ENCODE assay signal across 20 mouse cellular contexts in genomic region chr4:137453234-137453767, GRCm38 (mm10). TPM values are rescaled to one million over a fixed set of nuclear protein-coding genes. Genes with fewer than 3 reads are reported as not detected.
"Had no signal": no experiment of that assay in that cellular context is flagged by ENCODE, and none has a peak within 500 bp of the region (broad histone marks: within the 10 kb centered on the region; RNA-seq: fewer than 3 reads in every experiment).

Gene 1700013G24Rik, plus strand, starts transcription at chr4:137453284.

- H3K36me3 ChIP-seq: limb, embryonic 13.5 days; liver, embryonic 12.5 days had no signal

- H3K27ac ChIP-seq: layer of hippocampus, adult 2 months; limb, embryonic 13.5 days; liver, embryonic 12.5 days had no signal

- H3K4me3 ChIP-seq: layer of hippocampus, adult 2 months; limb, embryonic 13.5 days; liver, embryonic 12.5 days had no signal

- H3K9ac ChIP-seq: limb, embryonic 13.5 days; liver, embryonic 12.5 days; lung, embryonic 14.5 days had no signal

- H3K27me3 ChIP-seq: limb, embryonic 13.5 days; liver, embryonic 12.5 days had no signal

- DNase-seq: kidney, postnatal 10 days; kidney, postnatal 4 days; lung, embryonic 14.5 days; lung, postnatal 10 days; lung, postnatal 4 days; right cerebral cortex, postnatal 14 days; thymus, adult 18-20 months; thymus, postnatal 14 days had no signal

- H3K4me2 ChIP-seq: limb, embryonic 13.5 days; liver, embryonic 12.5 days; lung, embryonic 14.5 days; midbrain, embryonic 11.5 days had no signal

- ATAC-seq: liver, embryonic 12.5 days; midbrain, embryonic 16.5 days had no signal

- H3K9me3 ChIP-seq: limb, embryonic 13.5 days; liver, embryonic 12.5 days had no signal

RNA-seq across cellular contexts. Expression of gene 1700013G24Rik, which starts in this region (rescaled TPM):
- total RNA-seq: layer of hippocampus, adult 2 months; layer of hippocampus, postnatal 10 days; left cerebral cortex, postnatal 36 days; megakaryocyte, adult 5-6 weeks had no signal
- polyA plus RNA-seq: kidney, embryonic 14.5 days; limb, embryonic 13.5 days; liver, embryonic 12.5 days; liver, embryonic 16.5 days; lung, embryonic 14.5 days; midbrain, embryonic 11.5 days; midbrain, embryonic 16.5 days; neural tube, embryonic 14.5 days; stomach, embryonic 16.5 days had no signal
